Mouse (Mus musculus) left cerebral cortex, adult 18-20 months (tissue): ENCODE data around the gene Btnl2. TPM values are rescaled to one million over a fixed set of nuclear protein-coding genes. Genes with fewer than 3 reads are reported as not detected.

ENCODE experiments used
- DNase-seq, 2 experiments: peaks; one replicate each; pipeline ENCODE4 v3.0.0; 2021 to 2022; ENCODE audit warnings: low spot score in 2 of 2, mixed read lengths in 1 of 2
- total RNA-seq, 2 experiments: library from RNA; stranded (reverse); gene quantifications; 2 replicates each; pipeline ENCODE4 v1.2.3; 2021

Gene Btnl2
- total RNA-seq, 2 experiments from 2014 or later: 0.63 to 0.68 TPM

- DNase-seq: peak; percentile 53 to 56
These were observed 43.6 kb downstream of the Btnl2 start for GRCm38 (mm10) chr17:34398058-34398710.

DNA sequence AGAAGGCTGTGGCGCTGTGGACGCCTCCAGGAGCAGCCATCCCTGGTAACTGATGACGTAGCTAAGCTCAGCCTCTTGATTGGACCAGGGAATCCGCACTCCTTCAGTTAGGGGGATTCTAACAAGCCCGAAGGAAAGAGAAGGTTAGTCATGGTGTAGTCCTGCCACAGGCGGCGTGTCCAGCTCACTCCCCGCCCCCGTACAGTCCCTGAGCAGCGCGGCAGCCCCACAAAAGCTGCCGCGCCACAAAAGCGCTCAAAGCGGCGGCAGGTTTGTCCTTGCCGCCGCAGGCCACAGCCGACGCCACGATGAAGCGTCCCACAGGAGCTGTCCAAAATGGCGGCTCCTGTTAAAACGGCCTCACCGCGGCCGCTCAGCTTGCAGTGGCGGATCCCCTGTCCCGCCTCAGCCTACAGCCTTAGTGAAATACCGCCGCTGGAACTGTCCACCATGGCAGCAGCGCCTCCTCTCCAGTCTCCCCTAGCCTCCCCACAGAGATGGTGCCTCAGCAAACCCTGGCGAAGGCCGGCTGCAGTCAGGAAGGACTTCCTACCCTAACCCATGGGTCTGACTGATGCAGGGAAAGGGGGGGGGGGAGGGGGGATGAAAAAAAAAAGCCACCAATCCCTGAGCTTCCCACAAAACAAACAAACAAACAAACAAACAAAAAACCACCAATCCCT is 44.2 kb downstream of the Btnl2 start, which contains the start of gene BC051142:
Gene BC051142 (plus strand): TSS at position 110 of the 683 bp plus-strand sequence.
- peak; percentile 84 to 89 for DNase-seq

DNA sequence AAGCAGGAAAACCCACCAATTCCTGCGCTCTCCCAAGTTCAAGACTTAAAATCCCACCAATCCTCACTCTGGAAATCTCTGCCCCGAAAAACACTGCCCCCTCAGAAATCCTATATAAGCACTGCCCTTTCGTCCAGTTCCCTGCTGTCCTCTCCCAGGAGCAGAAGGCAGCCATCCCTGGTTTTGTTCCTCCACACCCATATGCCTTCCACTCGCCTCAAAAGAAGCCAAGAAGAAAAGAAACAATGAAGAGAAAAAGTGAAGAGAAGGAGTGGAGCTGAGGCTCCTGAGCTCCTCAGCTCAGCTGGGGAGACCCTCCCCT is 44.7 kb downstream of the Btnl2 start:
- no peak for DNase-seq

GRCm38 (mm10) chr17:34411117-34411516 is 56.5 kb downstream of the Btnl2 start:
- DNase-seq: peak; percentile 66 to 71

Other genes with a start within 250 kb of the Btnl2 start
- gene H2-DMa, start 235.3 kb upstream of the Btnl2 start, total RNA-seq: 10 to 100 TPM; 22.3 to 26.5 TPM
- gene Brd2, start 232.2 kb upstream of the Btnl2 start, total RNA-seq: 100 to 1,000 TPM; 177 to 179 TPM
- 1 to 10 TPM; 1.2 to 1.8 TPM for gene H2-DMb2, start 211.5 kb upstream of the Btnl2 start, total RNA-seq
- gene H2-DMb1, start 201.8 kb upstream of the Btnl2 start, total RNA-seq: 1 to 10 TPM; 2.2 to 2.7 TPM
- gene Tap1, start 167.3 kb upstream of the Btnl2 start, total RNA-seq: 1 to 10 TPM; 3.1 to 3.2 TPM
- gene Psmb9, start 167.1 kb upstream of the Btnl2 start, total RNA-seq: 1 to 10 TPM; 2.6 to 2.8 TPM
- 1 to 10 TPM; 4.6 to 5.5 TPM for gene Psmb8, start 157.1 kb upstream of the Btnl2 start, total RNA-seq
- gene Tap2, start 151.3 kb upstream of the Btnl2 start, total RNA-seq: 10 to 100 TPM; 10.7 to 11.7 TPM
- under 1 TPM; 0.40 to 0.44 TPM for gene H2-Ob, start 115.9 kb upstream of the Btnl2 start, total RNA-seq
- gene H2-Ab1, start 97.1 kb upstream of the Btnl2 start, total RNA-seq: 1 to 10 TPM; 3.2 to 5.2 TPM
- 1 to 10 TPM; 4.5 to 5.9 TPM for gene H2-Aa, start 67.0 kb upstream of the Btnl2 start, total RNA-seq
- gene H2-Eb1, start 49.0 kb upstream of the Btnl2 start, total RNA-seq: 1 to 10 TPM; 4.0 to 6.0 TPM
- gene H2-Eb2, start 29.2 kb upstream of the Btnl2 start, total RNA-seq: not detected
- gene Btnl1, start 22.3 kb downstream of the Btnl2 start, total RNA-seq: not detected
- gene BC051142, start 44.0 kb downstream of the Btnl2 start, total RNA-seq: 1 to 10 TPM; 2.1 to 4.4 TPM
- gene Btnl4, start 122.5 kb downstream of the Btnl2 start, total RNA-seq: not detected
- gene Btnl6, start 162.5 kb downstream of the Btnl2 start, total RNA-seq: not detected
- 1 to 10 TPM; 6.1 to 9.0 TPM for gene Notch4, start 209.4 kb downstream of the Btnl2 start, total RNA-seq
- gene Gpsm3, start 235.0 kb downstream of the Btnl2 start, total RNA-seq: 1 to 10 TPM; 2.5 to 3.0 TPM
- 10 to 100 TPM; 58.4 to 64.5 TPM for gene Pbx2, start 236.4 kb downstream of the Btnl2 start, total RNA-seq
- under 1 TPM; 0.45 to 0.58 TPM for gene Ager, start 243.0 kb downstream of the Btnl2 start, total RNA-seq
- 10 to 100 TPM; 74.2 to 75.9 TPM for gene Rnf5, start 248.9 kb downstream of the Btnl2 start, total RNA-seq
- gene Agpat1, start 249.4 kb downstream of the Btnl2 start, total RNA-seq: 100 to 1,000 TPM; 165 to 169 TPM